Mouse (Mus musculus) cortical plate, adult 2 months (tissue): ENCODE measurements around the gene Ip6k3.

ENCODE experiments used
- CTCF ChIP-seq: fragments of 200-500 bp; IDR thresholded peaks from 2 replicates; pipeline ENCODE4 v1.5.1; 2011; ENCODE audit warnings: mild to moderate bottlenecking, control low read depth, low read length; ENCODE audit not compliant: insufficient read depth; ENCODE audit errors: extremely low read depth
- POLR2A ChIP-seq: fragments of 200-500 bp; IDR thresholded peaks from 2 replicates; pipeline ENCODE4 v1.6.1; 2011; ENCODE audit warnings: mild to moderate bottlenecking, low read length, control low read depth; ENCODE audit not compliant: insufficient read depth; ENCODE audit errors: extremely low read depth

DNA sequence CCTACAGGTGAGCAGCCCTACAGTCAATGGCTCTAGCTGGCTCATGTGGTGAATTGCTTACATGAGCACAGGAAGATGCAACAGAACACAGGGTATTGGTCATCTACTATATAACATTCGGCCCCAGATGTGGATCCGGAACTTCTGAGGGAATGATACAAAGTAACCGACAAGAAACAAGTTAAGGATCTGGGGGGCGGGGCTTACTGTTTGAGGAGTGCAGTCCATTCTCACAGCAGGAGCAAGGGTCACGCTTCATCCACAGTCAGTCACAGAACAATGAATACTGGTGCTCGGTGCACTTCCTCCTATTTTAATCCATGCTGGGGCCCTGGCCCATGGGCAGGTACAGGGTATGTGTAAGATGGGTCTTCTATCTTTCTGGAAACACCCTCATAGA lies 59.7 kb downstream of the Ip6k3 start:
- TF ChIP-seq CTCF (no peak), POLR2A (no peak)
